Mouse (Mus musculus): Measurements from ENCODE around the gene Fastkd2.

Fastkd2 gene

GRCm38 (mm10) chr1:63730240-63730771, at the start of gene Fastkd2, which contains the start of gene Mdh1b:
Gene Fastkd2 (plus strand): TSS chr1:63730614.
Gene Mdh1b (minus strand): TSS chr1:63730318.
- in situ Hi-C loops (cut with MboI) = no loop called here

- in situ Hi-C loops (cut with MboI) = no loop called here
Observed at GRCm38 (mm10) chr1:63686827-63687226, 43.6 kb upstream of the Fastkd2 start, which contains the start of gene Dytn. Gene Dytn (minus strand): TSS chr1:63686927.

- in situ Hi-C loops (cut with MboI) = no loop called here
Observed at GRCm38 (mm10) chr1:63696861-63697260, 33.6 kb upstream of the Fastkd2 start.

- in situ Hi-C loops (cut with MboI) = no loop called here
Observed at GRCm38 (mm10) chr1:63705733-63706132, 24.7 kb upstream of the Fastkd2 start.

GRCm38 (mm10) chr1:63708876-63709275, 21.5 kb upstream of the Fastkd2 start:
- in situ Hi-C loops (cut with MboI) = no loop called here

- in situ Hi-C loops (cut with MboI) = no loop called here
Observed at GRCm38 (mm10) chr1:63720161-63720560, 10.3 kb upstream of the Fastkd2 start.

- in situ Hi-C loops (cut with MboI) = no loop called here
Observed at GRCm38 (mm10) chr1:63729796-63730195, 618 bp upstream of the Fastkd2 start.

GRCm38 (mm10) chr1:63756005-63756404, 25.6 kb downstream of the Fastkd2 start:
- in situ Hi-C loops (cut with MboI) = no loop called here

- in situ Hi-C loops (cut with MboI) = loop anchor here (10.0 kb wide), 1 partner anchor 682 kb away; no protein-coding TSS in a partner anchor
Observed at GRCm38 (mm10) chr1:63763212-63763694, 32.8 kb downstream of the Fastkd2 start.

GRCm38 (mm10) chr1:63763881-63764386, 33.5 kb downstream of the Fastkd2 start:
- in situ Hi-C loops (cut with MboI) = loop anchor here (10.0 kb wide), 1 partner anchor 681 kb away; no protein-coding TSS in a partner anchor

- in situ Hi-C loops (cut with MboI) = loop anchor here (10.0 kb wide), 1 partner anchor 680 kb away; no protein-coding TSS in a partner anchor
Observed at GRCm38 (mm10) chr1:63764395-63764794, 34.0 kb downstream of the Fastkd2 start.

GRCm38 (mm10) chr1:63768112-63768511, 37.7 kb downstream of the Fastkd2 start:
- in situ Hi-C loops (cut with MboI) = loop anchor here (10.0 kb wide), 1 partner anchor 677 kb away; no protein-coding TSS in a partner anchor

GRCm38 (mm10) chr1:63769167-63769566, 38.8 kb downstream of the Fastkd2 start, which contains the start of gene 4933402D24Rik:
Gene 4933402D24Rik (minus strand): TSS chr1:63769267.
- in situ Hi-C loops (cut with MboI) = loop anchor here (10.0 kb wide), 1 partner anchor 676 kb away; no protein-coding TSS in a partner anchor

- in situ Hi-C loops (cut with MboI) = no loop called here
Observed at GRCm38 (mm10) chr1:63770309-63770708, 39.9 kb downstream of the Fastkd2 start.

- in situ Hi-C loops (cut with MboI) = no loop called here
Observed at GRCm38 (mm10) chr1:63776396-63776795, 46.0 kb downstream of the Fastkd2 start.

- in situ Hi-C loops (cut with MboI) = no loop called here
Observed at GRCm38 (mm10) chr1:63776902-63777630, 46.7 kb downstream of the Fastkd2 start.

GRCm38 (mm10) chr1:63794326-63794725, 63.9 kb downstream of the Fastkd2 start:
- in situ Hi-C loops (cut with MboI) = no loop called here
